Comparison of ENCODE assay signal across 8 mouse cellular contexts in genomic region chr9:96889345-96890021, GRCm38 (mm10). TPM values are rescaled to one million over a fixed set of nuclear protein-coding genes. Genes with fewer than 3 reads are reported as not detected.
DNase-seq lines count a peak whose midpoint lies in the region; ATAC-seq and TF ChIP-seq lines count a peak whose summit lies in the region.

No protein-coding gene starts in this region.

- peak overlapping the region; percentile 77 for H3K27ac ChIP-seq in forebrain, embryonic 15.5 days (replicated peaks)
- H3K27ac ChIP-seq in lung, embryonic 15.5 days = no peak overlapping the region
- H3K27ac ChIP-seq in olfactory bulb, adult 2 months (ENCODE audit: insufficient read depth, low read depth, low read length) = peak overlapping the region; percentile 81
- H3K27ac ChIP-seq in thymus, adult 2 months (ENCODE audit: control insufficient read depth, insufficient read depth, low read length) = 0 out of 2 replicates have a peak overlapping the region, but pooled peaks have one; percentile 2

- peak; percentile 84 for TF ChIP-seq CTCF in olfactory bulb, adult 2 months (IDR thresholded peaks at IDR 0.05; ENCODE audit: insufficient read depth, low read depth, low read length)
- TF ChIP-seq CTCF in thymus, adult 2 months (IDR thresholded peaks at IDR 0.05; ENCODE audit: borderline replicate concordance, control insufficient read depth, extremely low read depth, insufficient read depth, low read length, poor library complexity) = peak; percentile 96

- ATAC-seq in forebrain, embryonic 15.5 days (replicated peaks) = peak; percentile 87
- ATAC-seq in lung, embryonic 15.5 days (ENCODE audit: borderline replicate concordance, extremely low read depth, low FRiP score, low TSS enrichment) = peak; percentile 84

- TF ChIP-seq POLR2A in olfactory bulb, adult 2 months (IDR thresholded peaks at IDR 0.05; ENCODE audit: insufficient read depth, low read depth, low read length) = peak; percentile 87
- peak; percentile 32; the same call in 1 of the 2 replicates for TF ChIP-seq POLR2A in thymus, adult 2 months (IDR thresholded peaks at IDR 0.05; ENCODE audit: control insufficient read depth, extremely low read depth, insufficient read depth, low read length, poor library complexity)

- peak overlapping the region; percentile 95 for H3K4me2 ChIP-seq in forebrain, embryonic 15.5 days (replicated peaks)
- H3K4me2 ChIP-seq in lung, embryonic 15.5 days = peak overlapping the region; percentile 88

- peaks cover 75% of the 10 kb centered on the region for H3K4me1 ChIP-seq in forebrain, embryonic 15.5 days
- H3K4me1 ChIP-seq in lung, embryonic 15.5 days = 0 out of 2 replicates have a peak, but pooled peaks cover 7% of the 10 kb centered on the region
- H3K4me1 ChIP-seq in olfactory bulb, adult 2 months (ENCODE audit: control insufficient read depth, insufficient read depth, low read length) = peaks cover 28% of the 10 kb centered on the region
- H3K4me1 ChIP-seq in thymus, adult 2 months (replicated peaks; ENCODE audit: control insufficient read depth, insufficient read depth, low read length) = peaks cover 17% of the 10 kb centered on the region

- under 1% methylated on average over 66 of the region's 66 CpGs for WGBS in forebrain, embryonic 15.5 days
- whole genome bisulfite sequencing in lung, embryonic 15.5 days = under 1% methylated on average over 66 of the region's 66 CpGs
- WGBS in olfactory bulb, adult 2 months = under 1% methylated on average over 66 of the region's 66 CpGs
- WGBS in thymus, adult 2 months = under 1% methylated on average over 66 of the region's 66 CpGs

- peak overlapping the region; percentile 86 for H3K4me3 ChIP-seq in forebrain, embryonic 15.5 days
- peak overlapping the region; percentile 57 for H3K4me3 ChIP-seq in lung, embryonic 15.5 days
- peak overlapping the region; percentile 69 for H3K4me3 ChIP-seq in olfactory bulb, adult 2 months (ENCODE audit: insufficient read depth, low read depth, low read length)
- H3K4me3 ChIP-seq in thymus, adult 2 months (ENCODE audit: control insufficient read depth, insufficient read depth, low read length) = peak overlapping the region; percentile 64

- H3K9ac ChIP-seq in forebrain, embryonic 15.5 days (replicated peaks) = peak overlapping the region; percentile 82
- peak overlapping the region; percentile 59 for H3K9ac ChIP-seq in lung, embryonic 15.5 days

- H3K36me3 ChIP-seq in forebrain, embryonic 15.5 days = no peaks in the 10 kb centered on the region
- no peaks in the 10 kb centered on the region for H3K36me3 ChIP-seq in lung, embryonic 15.5 days
- no peaks in the 10 kb centered on the region for H3K36me3 ChIP-seq in thymus, adult 2 months (ENCODE audit: control insufficient read depth, insufficient read depth, low read length)

- H3K27me3 ChIP-seq in forebrain, embryonic 15.5 days = no peaks in the 10 kb centered on the region
- peaks cover 40% of the 10 kb centered on the region for H3K27me3 ChIP-seq in lung, embryonic 15.5 days
- no peaks in the 10 kb centered on the region for H3K27me3 ChIP-seq in thymus, adult 2 months (ENCODE audit: control insufficient read depth, insufficient read depth, low read length)

- intact Hi-C loops in heart, postnatal 36 days (cut with DNase I) = loop anchor here (2.0 kb wide), 1 partner anchor 51 kb away; no protein-coding TSS in a partner anchor

- H3K9me3 ChIP-seq in forebrain, embryonic 15.5 days = no peaks in the 10 kb centered on the region
- H3K9me3 ChIP-seq in lung, embryonic 15.5 days = no peaks in the 10 kb centered on the region

- peak; percentile 72 for DNase-seq in ES-CJ7 (ENCODE audit: low read depth, low spot score)
- DNase-seq in cerebellum, adult 11 months = peak; percentile 86
- peak; percentile 84 to 89 for DNase-seq in heart, postnatal 36 days
- DNase-seq in layer of hippocampus, adult 8-10 months (ENCODE audit: low spot score in 2 of 2) = peak; percentile 57 to 80
- DNase-seq in thymus, adult 2 months = peak; percentile 82

RNA-seq across cellular contexts. Expression of gene Pxylp1, which starts 3.0 kb away (rescaled TPM):
- polyA plus RNA-seq in forebrain, embryonic 15.5 days (2015; fragmentation: Nextera tagmentation; extraction: Ambion mirVana) = 33.8 and 36.6 TPM in 2 replicates
- total RNA-seq in heart, postnatal 36 days (2021) = 10 to 100 TPM; 14.5 to 21.3 TPM
- total RNA-seq in layer of hippocampus, adult 8-10 months (2022) = 10 to 100 TPM; 15.2 to 22.6 (median 20.5) TPM
- 15.0 and 16.2 TPM in 2 replicates for polyA plus RNA-seq in lung, embryonic 15.5 days (2015; fragmentation: Nextera tagmentation; extraction: Ambion mirVana)
- polyA plus RNA-seq in olfactory bulb, adult 2 months (2012; ENCODE audit: insufficient read depth, insufficient read length, low replicate concordance, missing spikeins) = not detected in 2 replicates
- 4.4 and 4.9 TPM in 2 replicates for polyA plus RNA-seq in thymus, adult 2 months (2012; rRNA removed)
